Mouse (Mus musculus): ENCODE measurements around the gene Sox11. TPM values are rescaled to one million over a fixed set of nuclear protein-coding genes. Genes with fewer than 3 reads are reported as not detected.

Sox11 gene
- polyA plus RNA-seq, 1 experiment from 2014 or later, result 246 TPM

- Histone ChIP-seq H3K9me3 (no peaks in the 10 kb centered on the region), H3K4me3 (peak overlapping the region; percentile 95), H3K27ac (peak overlapping the region; percentile 99), H3K27me3 (no peaks in the 10 kb centered on the region), H3K36me3 (peaks cover 9% of the 10 kb centered on the region; the same call in 1 of the 2 replicates), H3K4me1 (peaks cover 24% of the 10 kb centered on the region), H3K9ac (peak overlapping the region; percentile 99), H3K4me2 (replicated peaks) (peak overlapping the region; percentile 57)
- ATAC-seq (ENCODE audit: insufficient number of reproducible peaks, insufficient read depth, low FRiP score, low TSS enrichment), result peak; percentile 90
- under 1% methylated on average over 83 of the region's 83 CpGs for WGBS
These were observed 574 bp upstream of the Sox11 start for GRCm38 (mm10) chr12:27342691-27343605.

- peak overlapping the region; percentile 99 for H3K27ac ChIP-seq
- peaks cover 15% of the 10 kb centered on the region for H3K4me1 ChIP-seq
- WGBS, result under 1% methylated on average over 80 of the region's 80 CpGs
- H3K9ac ChIP-seq, result peak overlapping the region; percentile 99
- peaks cover 9% of the 10 kb centered on the region; the same call in 1 of the 2 replicates for H3K36me3 ChIP-seq
- peak overlapping the region; percentile 95 for H3K4me3 ChIP-seq
- H3K4me2 ChIP-seq (replicated peaks), result peak overlapping the region; percentile 36
- no peak for ATAC-seq (ENCODE audit: insufficient number of reproducible peaks, insufficient read depth, low FRiP score, low TSS enrichment)
- H3K27me3 ChIP-seq, result no peaks in the 10 kb centered on the region
- H3K9me3 ChIP-seq, result no peaks in the 10 kb centered on the region
These were observed 1.1 kb downstream of the Sox11 start for GRCm38 (mm10) chr12:27341130-27341870.

- WGBS, result under 1% methylated on average over 14 of the region's 14 CpGs
- H3K27me3 ChIP-seq, result no peaks in the 10 kb centered on the region
- no peaks in the 10 kb centered on the region for H3K9me3 ChIP-seq
- H3K4me1 ChIP-seq, result peaks cover 14% of the 10 kb centered on the region
- H3K9ac ChIP-seq, result peak overlapping the region; percentile 99
- H3K36me3 ChIP-seq, result peaks cover 11% of the 10 kb centered on the region; the same call in 1 of the 2 replicates
- peak overlapping the region; percentile 95 for H3K4me3 ChIP-seq
- ATAC-seq (ENCODE audit: insufficient number of reproducible peaks, insufficient read depth, low FRiP score, low TSS enrichment), result no peak
- peak overlapping the region; percentile 36 for H3K4me2 ChIP-seq (replicated peaks)
- peak overlapping the region; percentile 99 for H3K27ac ChIP-seq
These were observed 1.8 kb downstream of the Sox11 start for GRCm38 (mm10) chr12:27340451-27341035.

GRCm38 (mm10) chr12:27339171-27339751 is 3.1 kb downstream of the Sox11 start:
- no peaks in the 10 kb centered on the region for H3K27me3 ChIP-seq
- H3K4me1 ChIP-seq, result peaks cover 8% of the 10 kb centered on the region
- H3K4me2 ChIP-seq (replicated peaks), result peak overlapping the region; percentile 62
- peak overlapping the region; percentile 99 for H3K9ac ChIP-seq
- under 1% methylated on average over 47 of the region's 47 CpGs for WGBS
- ATAC-seq (ENCODE audit: insufficient number of reproducible peaks, insufficient read depth, low FRiP score, low TSS enrichment), result no peak
- peak overlapping the region; percentile 96 for H3K27ac ChIP-seq
- H3K36me3 ChIP-seq, result peaks cover 16% of the 10 kb centered on the region
- H3K4me3 ChIP-seq, result peak overlapping the region; percentile 83
- H3K9me3 ChIP-seq, result no peaks in the 10 kb centered on the region

- peak overlapping the region; percentile 62 for H3K4me2 ChIP-seq (replicated peaks)
- H3K27ac ChIP-seq, result peak overlapping the region; percentile 96
- H3K36me3 ChIP-seq, result peaks cover 16% of the 10 kb centered on the region
- H3K27me3 ChIP-seq, result no peaks in the 10 kb centered on the region
- peak overlapping the region; percentile 99 for H3K9ac ChIP-seq
- peaks cover 6% of the 10 kb centered on the region; the same call in 1 of the 2 replicates for H3K4me1 ChIP-seq
- no peaks in the 10 kb centered on the region for H3K9me3 ChIP-seq
- ATAC-seq (ENCODE audit: insufficient number of reproducible peaks, insufficient read depth, low FRiP score, low TSS enrichment), result no peak
- H3K4me3 ChIP-seq, result peak overlapping the region; percentile 83
- under 1% methylated on average over 40 of the region's 40 CpGs for WGBS
These were observed 3.6 kb downstream of the Sox11 start for GRCm38 (mm10) chr12:27338721-27339170.

GRCm38 (mm10) chr12:27338116-27338515 is 4.3 kb downstream of the Sox11 start:
- WGBS, result 2% methylated on average over 12 of the region's 12 CpGs
- H3K27me3 ChIP-seq, result no peaks in the 10 kb centered on the region
- peak overlapping the region; percentile 62 for H3K4me2 ChIP-seq (replicated peaks)
- H3K9ac ChIP-seq, result peak overlapping the region; percentile 99
- H3K9me3 ChIP-seq, result no peaks in the 10 kb centered on the region
- H3K36me3 ChIP-seq, result peaks cover 20% of the 10 kb centered on the region
- H3K4me1 ChIP-seq, result peaks cover 6% of the 10 kb centered on the region; the same call in 1 of the 2 replicates
- no peak for ATAC-seq (ENCODE audit: insufficient number of reproducible peaks, insufficient read depth, low FRiP score, low TSS enrichment)
- H3K27ac ChIP-seq, result peak overlapping the region; percentile 68
- peak overlapping the region; percentile 83 for H3K4me3 ChIP-seq

- H3K9ac ChIP-seq, result peak overlapping the region; percentile 99
- peak overlapping the region; percentile 62 for H3K4me2 ChIP-seq (replicated peaks)
- peak overlapping the region; percentile 68 for H3K27ac ChIP-seq
- H3K4me3 ChIP-seq, result peak overlapping the region; percentile 83
- peaks cover 20% of the 10 kb centered on the region for H3K36me3 ChIP-seq
- no peaks in the 10 kb centered on the region for H3K27me3 ChIP-seq
- no peak for ATAC-seq (ENCODE audit: insufficient number of reproducible peaks, insufficient read depth, low FRiP score, low TSS enrichment)
- 22% methylated on average over 1 of the region's 1 CpGs for WGBS
- H3K9me3 ChIP-seq, result no peaks in the 10 kb centered on the region
- H3K4me1 ChIP-seq, result peaks cover 6% of the 10 kb centered on the region; the same call in 1 of the 2 replicates
These were observed 4.9 kb downstream of the Sox11 start for GRCm38 (mm10) chr12:27337482-27337881.

- 26% methylated on average over 5 of the region's 5 CpGs for WGBS
These were observed 5.6 kb downstream of the Sox11 start for GRCm38 (mm10) chr12:27336801-27337200.

GRCm38 (mm10) chr12:27336336-27336735 is 6.0 kb downstream of the Sox11 start:
- H3K4me2 ChIP-seq (replicated peaks), result peak overlapping the region; percentile 62
- H3K9ac ChIP-seq, result peak overlapping the region; percentile 99
- no peak for ATAC-seq (ENCODE audit: insufficient number of reproducible peaks, insufficient read depth, low FRiP score, low TSS enrichment)
- H3K9me3 ChIP-seq, result no peaks in the 10 kb centered on the region
- H3K4me3 ChIP-seq, result peak overlapping the region; percentile 83
- peaks cover 6% of the 10 kb centered on the region; the same call in 1 of the 2 replicates for H3K4me1 ChIP-seq
- H3K27me3 ChIP-seq, result no peaks in the 10 kb centered on the region
- H3K27ac ChIP-seq, result 0 out of 2 replicates have a peak overlapping the region, but pooled peaks have one; percentile 57
- WGBS, result 52% methylated on average over 7 of the region's 7 CpGs
- H3K36me3 ChIP-seq, result peaks cover 20% of the 10 kb centered on the region

More at GRCm38 (mm10) chr12:27336801-27337200, 5.6 kb downstream of the Sox11 start:
- Histone ChIP-seq H3K9me3 (no peaks in the 10 kb centered on the region), H3K9ac (peak overlapping the region; percentile 99), H3K27me3 (no peaks in the 10 kb centered on the region), H3K4me3 (peak overlapping the region; percentile 83), H3K36me3 (peaks cover 20% of the 10 kb centered on the region), H3K4me2 (replicated peaks) (peak overlapping the region; percentile 62), H3K27ac (0 out of 2 replicates have a peak overlapping the region, but pooled peaks have one; percentile 54), H3K4me1 (peaks cover 6% of the 10 kb centered on the region; the same call in 1 of the 2 replicates)
- ATAC-seq (ENCODE audit: insufficient number of reproducible peaks, insufficient read depth, low FRiP score, low TSS enrichment), result no peak

- Histone ChIP-seq H3K9me3 (no peaks in the 10 kb centered on the region), H3K9ac (peak overlapping the region; percentile 38; the same call in 1 of the 2 replicates), H3K27ac (peak overlapping the region; percentile 60; the same call in 1 of the 2 replicates), H3K4me3 (peak overlapping the region; percentile 19; the same call in 1 of the 2 replicates), H3K27me3 (no peaks in the 10 kb centered on the region), H3K4me1 (peaks cover 6% of the 10 kb centered on the region; the same call in 1 of the 2 replicates), H3K4me2 (replicated peaks) (peak overlapping the region; percentile 62), H3K36me3 (peaks cover 20% of the 10 kb centered on the region)
- ATAC-seq (ENCODE audit: insufficient number of reproducible peaks, insufficient read depth, low FRiP score, low TSS enrichment), result no peak
- WGBS, result 57% methylated on average over 11 of the region's 11 CpGs
These were observed 6.9 kb downstream of the Sox11 start for GRCm38 (mm10) chr12:27335356-27336055.
